Mouse (Mus musculus): ENCODE measurements at regions not wholly inside any gene's neighbourhood (a gene's known extent, or its start where the extent isn't known, plus 50 kb on each side); places are given as distances from the start of the nearest gene placed in this dataset.

GRCm38 (mm10) chr6:66012675-66013074, 60.3 kb downstream of the 4930544G11Rik start:
- intact Hi-C loops (cut with DNase I): no loop called here
- DNase-seq: no peak

DNA sequence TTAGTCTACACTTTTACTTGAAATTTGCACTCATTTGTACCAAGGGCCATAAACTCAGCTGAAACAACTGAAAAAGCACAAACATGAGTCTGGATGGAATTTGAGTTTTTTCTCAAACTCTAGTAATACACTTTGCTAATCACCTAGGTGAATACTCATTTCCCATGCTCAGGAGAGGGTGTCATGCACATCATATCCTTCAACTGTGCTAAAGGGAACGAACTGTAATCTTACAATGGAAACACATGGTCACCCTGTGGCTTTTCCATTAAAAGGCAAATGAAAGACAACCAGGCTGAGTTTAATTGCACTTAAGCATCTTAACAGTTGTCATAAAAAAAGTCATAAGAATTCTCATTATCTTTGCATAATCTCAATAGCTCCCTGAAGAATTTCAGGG, 71.1 kb downstream of the 4930544G11Rik start:
- DNase-seq: no peak
- intact Hi-C loops (cut with DNase I): no loop called here

DNA sequence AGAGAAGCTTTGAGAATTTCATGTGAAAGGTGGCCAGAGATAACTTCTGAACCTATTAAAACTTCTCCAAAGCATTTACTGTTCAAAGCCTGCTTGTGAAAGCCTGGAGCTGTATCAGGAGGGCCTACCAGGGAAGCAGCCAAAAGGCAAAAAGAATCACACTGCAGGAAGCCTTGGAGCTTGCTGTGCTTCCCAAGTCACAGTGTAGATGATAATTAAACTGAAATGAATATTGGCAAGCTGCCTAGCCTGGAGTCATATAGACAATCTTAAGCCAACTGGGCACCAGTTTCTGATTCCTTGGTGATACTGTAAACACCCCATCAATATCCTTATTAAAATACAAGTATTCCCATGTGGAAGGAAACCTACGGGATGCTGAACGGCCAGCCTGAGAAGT, 84.4 kb downstream of the 4930544G11Rik start:
- no peak for DNase-seq
- intact Hi-C loops (cut with DNase I): no loop called here

GRCm38 (mm10) chr6:66051852-66052251, 99.4 kb downstream of the 4930544G11Rik start:
- no peak for DNase-seq
- intact Hi-C loops (cut with DNase I): no loop called here

DNA sequence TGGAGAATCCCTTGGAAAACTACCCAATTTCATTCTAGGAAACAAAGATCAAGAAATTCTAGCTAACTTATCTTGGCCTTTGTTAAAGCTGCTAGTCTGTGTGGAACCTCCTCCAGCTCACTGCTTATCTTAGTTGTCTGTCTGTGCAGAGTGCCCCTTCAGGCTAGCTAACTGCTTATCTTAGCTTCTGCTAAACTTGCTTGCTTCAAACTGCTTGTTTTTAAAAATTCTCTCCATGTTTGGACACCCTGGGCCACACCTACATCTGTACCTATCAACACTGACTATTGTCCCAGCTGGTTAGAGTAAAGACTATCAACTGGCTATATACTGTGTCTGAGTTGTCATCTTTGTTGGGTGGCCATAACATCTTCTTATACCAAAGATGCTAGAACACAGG, 100.0 kb downstream of the 4930544G11Rik start:
- no peak for DNase-seq
- intact Hi-C loops (cut with DNase I): no loop called here

DNA sequence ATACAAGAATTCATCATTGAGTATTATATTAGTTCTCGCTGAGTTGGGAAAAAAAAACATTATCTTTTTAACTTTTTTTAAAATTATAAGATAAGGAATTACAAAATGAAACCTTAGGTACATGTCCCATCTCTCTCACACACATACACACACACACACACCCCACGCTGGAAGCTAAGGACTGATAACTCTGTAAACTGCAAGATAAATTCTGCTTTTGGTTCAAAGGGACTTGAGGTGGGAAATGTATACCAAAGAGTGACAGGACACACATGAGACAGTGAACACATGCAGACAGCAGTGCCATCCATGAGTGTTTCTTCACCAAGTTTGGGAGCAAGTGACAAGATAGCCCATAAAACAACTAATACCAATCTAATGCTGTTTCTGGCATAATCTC, 100.8 kb downstream of the 4930544G11Rik start:
- intact Hi-C loops (cut with DNase I): no loop called here
- no peak for DNase-seq

DNA sequence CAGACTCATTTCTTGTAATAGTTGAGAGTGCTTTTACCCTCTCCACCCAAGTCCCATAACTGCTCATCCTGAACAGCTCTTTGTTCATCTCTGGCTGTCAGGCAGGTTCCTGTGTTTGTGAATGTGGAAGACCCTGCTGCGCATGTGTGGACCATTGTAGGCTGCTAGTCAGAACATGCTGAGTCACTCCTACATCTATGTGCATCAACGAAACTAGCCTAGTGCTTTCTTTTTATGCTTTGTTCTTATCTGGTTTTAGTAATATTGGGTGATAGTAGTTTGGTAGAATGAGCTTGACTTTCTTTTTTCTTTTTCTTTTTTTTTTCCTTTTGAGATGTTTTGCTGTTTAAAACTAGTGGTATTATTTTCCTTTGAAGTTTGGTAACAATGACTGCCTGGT, 116.5 kb downstream of the 4930544G11Rik start:
- DNase-seq: no peak
- intact Hi-C loops (cut with DNase I): no loop called here

- no peak for DNase-seq
- intact Hi-C loops (cut with DNase I): no loop called here
Observed at GRCm38 (mm10) chr6:66077445-66077844, 125.0 kb downstream of the 4930544G11Rik start.

DNA sequence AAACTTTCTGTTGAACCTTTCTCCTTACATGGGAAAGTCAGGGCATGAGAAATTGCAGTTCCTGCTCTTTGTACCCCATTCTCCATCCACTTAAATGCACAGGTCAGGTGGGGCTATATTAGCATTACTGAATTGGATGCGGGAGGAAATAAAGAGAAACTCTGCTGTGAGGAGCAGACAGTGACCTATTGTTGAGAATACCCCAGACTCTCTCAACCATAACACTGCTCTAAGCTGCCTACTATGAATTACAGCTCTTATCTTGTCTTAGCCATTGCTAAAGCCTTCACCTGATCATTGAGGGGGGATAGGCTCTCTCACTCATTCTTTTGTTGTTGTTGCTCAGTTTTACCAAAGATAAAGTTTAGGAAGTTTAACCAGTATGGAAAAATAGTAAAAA, 126.4 kb downstream of the 4930544G11Rik start:
- intact Hi-C loops (cut with DNase I): no loop called here
- no peak for DNase-seq

DNA sequence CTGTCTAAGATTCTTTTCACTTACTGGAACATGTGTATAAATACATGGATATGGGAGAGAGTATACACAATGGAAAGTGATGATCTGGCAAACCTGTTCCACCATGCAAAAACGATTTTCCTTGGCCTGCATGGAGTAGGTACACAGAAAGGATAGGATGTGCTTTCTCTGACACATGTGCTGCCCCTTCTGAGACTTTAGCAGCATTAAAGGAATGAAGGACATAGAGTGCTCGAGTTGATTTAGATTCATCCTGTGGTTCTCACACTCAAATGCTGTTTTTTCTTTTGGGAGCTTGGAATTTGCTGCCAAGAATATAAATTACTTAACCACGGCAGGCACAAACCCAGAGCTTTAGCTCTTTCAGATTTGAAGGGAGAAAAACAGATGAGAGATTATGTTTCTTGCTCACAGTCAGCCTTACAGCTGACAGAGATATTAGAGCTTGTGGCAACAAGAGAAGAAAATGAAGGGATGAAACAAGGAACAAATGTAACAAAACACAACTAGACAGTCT, 149.2 kb downstream of the 4930544G11Rik start:
- DNase-seq: no peak
- intact Hi-C loops (cut with DNase I): no loop called here

GRCm38 (mm10) chr6:66114366-66114765, 162.0 kb downstream of the 4930544G11Rik start:
- intact Hi-C loops (cut with DNase I): no loop called here
- DNase-seq: no peak

GRCm38 (mm10) chr6:66121479-66122183, 169.2 kb downstream of the 4930544G11Rik start:
- intact Hi-C loops (cut with DNase I): no loop called here
- DNase-seq: no peak

DNA sequence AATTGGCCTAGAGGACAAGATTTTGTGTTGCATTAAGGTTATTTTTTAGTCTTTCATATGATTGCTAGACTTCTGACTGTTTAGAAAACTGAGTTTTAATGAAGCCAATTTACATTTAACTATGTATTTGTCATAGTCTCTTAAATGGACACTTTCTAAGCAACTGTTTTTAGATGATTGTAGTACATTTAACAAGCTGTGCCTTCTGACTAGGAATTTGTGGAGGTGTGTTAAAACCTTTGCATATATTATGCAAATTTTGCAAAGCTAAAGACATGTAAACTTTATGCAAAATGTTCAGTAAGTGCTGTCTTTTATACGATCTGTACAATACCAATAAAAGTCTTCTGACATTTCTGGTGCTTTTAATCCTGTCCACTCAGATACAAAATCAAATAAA, 171.9 kb downstream of the 4930544G11Rik start:
- intact Hi-C loops (cut with DNase I): no loop called here
- DNase-seq: no peak

- intact Hi-C loops (cut with DNase I): no loop called here
- no peak for DNase-seq
Observed at GRCm38 (mm10) chr6:66151786-66152185, 199.4 kb downstream of the 4930544G11Rik start.

GRCm38 (mm10) chr6:66154831-66155230, 202.4 kb downstream of the 4930544G11Rik start:
- intact Hi-C loops (cut with DNase I): no loop called here
- no peak for DNase-seq

DNA sequence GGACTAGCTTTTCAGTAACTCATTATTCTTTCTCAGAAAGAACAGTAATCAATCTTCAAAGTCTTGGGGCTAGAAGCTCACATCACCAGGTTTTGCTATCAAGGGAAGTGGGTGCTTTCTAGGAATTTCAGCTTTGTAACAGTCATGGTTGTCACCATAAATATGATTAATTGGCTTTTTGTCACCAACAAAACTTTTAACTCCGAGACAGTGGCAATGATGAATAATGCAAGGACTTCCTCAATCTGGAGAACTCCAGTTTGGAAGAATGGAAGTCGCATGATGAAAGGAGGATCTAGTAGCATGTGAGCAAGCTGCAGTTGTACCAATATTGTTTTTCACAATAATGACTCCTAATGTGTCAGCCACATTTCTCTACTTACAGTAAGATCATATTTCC, 208.4 kb downstream of the 4930544G11Rik start:
- DNase-seq: no peak
- intact Hi-C loops (cut with DNase I): no loop called here

- intact Hi-C loops (cut with DNase I): no loop called here
Observed at GRCm38 (mm10) chr6:66168913-66169312, 216.5 kb downstream of the 4930544G11Rik start.

DNA sequence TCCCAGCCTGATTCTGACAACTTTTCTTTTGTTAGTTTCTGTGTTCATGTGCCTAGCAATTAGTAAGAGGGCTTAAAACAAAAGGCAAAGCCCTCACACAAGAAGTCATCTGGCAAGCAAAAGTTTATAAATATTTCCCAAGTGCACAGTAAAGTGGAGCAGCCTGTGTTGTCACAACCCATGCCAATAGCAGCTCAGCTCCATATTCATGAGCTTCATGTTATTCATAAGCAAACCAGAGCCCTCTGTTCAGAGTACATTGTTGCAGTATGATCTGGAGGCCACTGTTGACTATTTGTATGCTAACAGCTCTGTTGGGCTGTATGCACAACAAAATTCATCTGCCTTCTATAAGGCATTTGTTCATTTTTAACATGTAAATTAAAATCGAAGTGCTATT, 245.6 kb downstream of the 4930544G11Rik start:
- intact Hi-C loops (cut with DNase I): no loop called here
- no peak for DNase-seq

More at GRCm38 (mm10) chr6:66168913-66169312, 216.5 kb downstream of the 4930544G11Rik start:
- DNase-seq: no peak

DNA sequence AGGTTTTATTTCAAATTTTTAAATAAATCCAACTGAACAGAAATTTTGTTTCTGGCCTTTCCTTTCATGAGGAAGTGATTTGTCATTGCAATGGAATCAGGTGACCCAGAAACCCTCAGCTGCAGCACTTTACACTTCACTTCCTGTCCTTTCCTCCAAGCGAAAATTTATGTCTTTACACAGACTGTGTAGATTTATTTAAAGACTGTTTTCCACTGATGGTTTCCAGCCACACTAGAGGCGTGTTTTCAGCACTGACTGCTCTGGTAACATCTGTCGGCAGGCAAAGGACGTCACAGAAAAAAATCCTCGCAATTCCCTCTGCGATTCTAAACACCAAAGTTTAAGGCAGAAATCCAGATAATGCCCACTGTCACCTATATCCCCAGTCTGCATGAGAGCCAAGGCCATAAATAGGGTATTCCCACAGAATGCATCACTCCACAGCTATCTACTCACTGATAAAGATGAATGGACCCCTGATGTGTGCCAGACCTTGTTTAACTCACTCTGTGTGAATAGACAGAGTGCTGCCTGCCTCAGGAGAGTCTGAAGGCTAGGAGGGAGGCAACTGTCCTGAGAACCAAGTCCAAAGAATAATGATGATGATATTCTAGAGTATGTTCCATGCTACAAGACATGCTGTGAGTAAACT, 247.9 kb downstream of the 4930544G11Rik start:
- intact Hi-C loops (cut with DNase I): no loop called here
- no peak for DNase-seq

DNA sequence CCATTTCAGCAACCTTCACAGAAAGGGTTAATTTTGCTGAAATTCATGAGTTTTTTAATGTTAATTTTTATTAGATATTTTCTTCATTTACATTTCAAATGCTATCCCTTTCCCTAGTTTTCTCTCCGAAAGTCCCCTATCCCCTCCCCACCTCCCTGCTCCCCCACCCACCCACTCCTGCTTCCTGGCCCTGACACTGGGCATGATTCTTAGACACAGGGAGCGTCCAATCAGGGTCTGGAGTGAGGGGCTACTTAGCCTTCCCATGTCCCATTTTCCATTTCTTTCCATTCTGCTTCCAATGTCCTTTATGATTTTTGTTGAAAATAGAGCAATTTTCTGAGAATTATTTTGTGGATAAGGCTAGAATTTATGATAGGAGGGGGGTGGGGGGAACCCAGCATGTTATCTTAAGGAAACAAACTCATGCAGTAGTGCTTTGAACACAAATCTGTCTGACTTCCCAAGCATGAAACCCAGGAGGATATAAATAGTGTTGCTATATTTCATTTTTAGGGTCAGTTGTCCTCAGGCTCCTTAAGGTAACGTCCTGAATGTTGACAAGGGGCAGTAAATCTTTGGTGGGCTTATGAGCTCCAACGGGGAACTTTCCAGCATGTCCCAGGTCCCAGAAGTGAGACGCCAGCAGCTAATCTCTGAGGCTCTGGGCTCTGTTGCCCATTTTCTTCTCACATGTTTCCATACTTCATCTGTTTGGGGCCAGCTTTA, 254.0 kb downstream of the 4930544G11Rik start:
- no peak for DNase-seq
- intact Hi-C loops (cut with DNase I): no loop called here

GRCm38 (mm10) chr6:66217543-66217942, 265.1 kb downstream of the 4930544G11Rik start:
- intact Hi-C loops (cut with DNase I): no loop called here
- DNase-seq: no peak
